Mouse (Mus musculus) CH12.LX (cell line): ENCODE results near the gene Kidins220.

Experiments
- CTCF ChIP-seq, 2 experiments: IDR thresholded peaks in 1 of 2; conservative IDR thresholded peaks in 1 of 2; 2 replicates each; pipeline ENCODE4 v1.5.1; 2011 to 2012; ENCODE audit warnings: low read depth in 2 of 2, low read length in 2 of 2, improper control_type of control experiment in 1 of 2, inconsistent platforms in 1 of 2, mild to moderate bottlenecking in 1 of 2, moderate library complexity in 1 of 2
- ELF1 ChIP-seq: IDR thresholded peaks from 2 replicates; pipeline ENCODE4 v1.6.1; 2014; ENCODE audit warnings: low read depth, mild to moderate bottlenecking, inconsistent platforms, low read length, improper control_type of control experiment
- POLR2A ChIP-seq: IDR thresholded peaks from 2 replicates; pipeline ENCODE4 v1.6.1; 2011; ENCODE audit warnings: low read depth, mild to moderate bottlenecking, improper control_type of control experiment, low read length

DNA sequence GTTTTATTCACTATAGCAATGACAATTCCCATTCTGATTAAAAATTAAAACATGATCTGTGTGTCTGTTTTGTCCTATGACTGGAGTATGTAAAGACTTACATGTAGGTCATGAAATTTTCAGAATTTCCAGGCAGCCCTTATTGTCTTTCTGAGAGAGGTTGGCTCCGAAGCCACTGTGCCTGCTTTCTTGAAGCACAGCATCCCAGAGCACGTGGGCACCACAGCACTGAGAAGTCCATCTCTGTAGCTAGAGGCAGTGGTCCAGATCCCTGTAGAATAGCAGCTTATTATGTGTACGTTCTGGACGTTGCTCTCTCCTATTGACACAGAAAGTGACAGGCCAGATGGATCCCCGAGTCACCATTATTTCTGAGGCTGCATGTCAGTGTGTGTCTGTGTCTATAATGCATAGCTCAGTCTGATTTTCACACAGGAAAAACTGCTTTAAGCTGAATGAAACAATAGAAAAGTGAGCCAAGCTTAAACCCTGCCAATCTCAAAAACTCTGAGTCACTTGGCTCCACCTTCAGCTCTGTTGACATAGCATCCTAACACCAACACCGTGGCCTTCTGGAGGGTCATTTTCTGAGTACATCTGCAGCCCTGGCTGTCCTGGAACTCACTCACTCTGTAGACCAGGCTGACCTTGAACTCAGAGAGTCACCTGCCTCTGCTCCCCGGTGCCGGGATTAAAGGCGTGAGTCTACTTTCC, 84.9 kb downstream of the Kidins220 start:
- TF ChIP-seq ELF1 (no peak), POLR2A (no peak), CTCF (conservative IDR thresholded peaks at IDR 0.05 in 1 of 2, IDR thresholded peaks at IDR 0.05 in 1 of 2; ENCODE audit: low read depth in 2 of 2, low read length in 2 of 2) (no peak)
